Mouse (Mus musculus): ENCODE measurements at regions not wholly inside any gene's neighbourhood (a gene's known extent, or its start where the extent isn't known, plus 50 kb on each side); places are given as distances from the start of the nearest gene placed in this dataset.
A peak's percentile ranks its signal among the peaks of the same experiment; 100 is the strongest.

DNA sequence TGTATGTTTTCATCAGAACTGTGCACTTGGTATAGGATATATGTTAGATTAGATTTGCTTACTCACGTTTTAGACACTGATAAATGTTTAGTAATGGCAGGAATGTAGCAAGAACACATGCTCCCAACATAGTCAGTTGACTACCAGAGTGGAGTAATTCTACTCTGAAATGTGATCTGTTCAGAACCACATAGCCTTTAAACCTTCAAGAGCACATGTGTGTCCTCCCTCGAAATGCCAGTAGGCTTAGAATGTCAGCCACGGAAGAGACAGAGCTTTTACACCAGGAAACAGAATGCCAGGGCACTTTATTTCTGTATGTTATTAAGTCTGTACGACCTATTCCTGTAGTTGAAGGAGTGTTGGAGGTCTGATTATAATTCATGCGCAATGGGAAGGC is 51.3 kb upstream of the Cd28 start:
- ATAC-seq (replicated peaks; ENCODE audit: insufficient number of reproducible peaks, low FRiP score, low TSS enrichment, poor library complexity, severe bottlenecking): no peak

DNA sequence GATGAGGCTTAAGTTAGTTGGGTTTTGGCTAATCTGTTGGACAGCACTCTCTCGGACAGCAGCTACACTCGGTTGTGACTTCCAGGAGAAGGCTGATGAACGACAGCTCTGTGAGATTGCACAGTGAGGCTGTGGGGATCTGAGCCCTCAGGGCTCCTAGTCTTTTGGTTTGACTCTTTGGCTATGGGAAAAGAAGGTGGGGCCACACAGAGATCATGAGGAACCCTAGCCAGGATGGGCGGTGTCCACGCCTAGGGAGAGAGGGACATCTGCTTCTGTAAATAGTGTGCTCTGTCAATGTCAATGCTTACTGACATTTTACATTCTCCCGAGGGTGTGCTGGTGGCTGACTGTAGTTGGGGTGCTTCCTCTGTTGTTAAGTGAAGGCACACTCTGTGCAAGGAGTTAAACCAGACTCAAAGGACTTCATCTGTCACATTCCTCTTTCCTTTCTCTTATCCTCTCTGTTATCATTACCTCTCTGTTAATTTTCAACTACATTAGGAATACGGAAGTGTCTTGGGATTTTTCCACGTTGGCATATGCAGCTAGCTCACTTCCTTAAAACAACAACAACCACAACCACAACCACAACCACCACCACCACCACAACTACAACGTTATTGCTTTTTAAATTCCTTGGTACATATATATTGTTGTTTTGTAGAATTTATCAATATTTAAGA is 54.2 kb upstream of the Cd28 start:
- ATAC-seq (replicated peaks; ENCODE audit: insufficient number of reproducible peaks, low FRiP score, low TSS enrichment, poor library complexity, severe bottlenecking): peak; percentile 28

DNA sequence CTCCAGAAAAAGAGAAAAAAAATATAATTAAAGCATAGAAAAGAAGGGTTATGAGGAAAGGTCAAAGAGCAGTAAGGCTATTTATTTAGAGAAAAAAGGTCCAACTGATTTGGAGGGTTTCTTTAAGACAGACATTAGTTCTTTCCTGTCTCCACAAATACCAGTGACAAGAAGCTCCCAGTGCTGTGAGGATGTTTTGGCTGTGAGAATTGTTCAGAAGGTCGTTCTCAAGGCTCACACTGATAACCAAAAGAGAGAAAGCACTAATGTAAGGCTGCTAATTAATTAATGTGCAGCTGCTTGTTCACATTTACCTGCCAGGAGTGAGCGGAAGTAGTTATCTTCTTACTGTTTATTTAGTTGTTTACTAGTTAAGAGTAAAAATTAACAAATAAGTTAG is 54.7 kb upstream of the Cd28 start:
- no peak for ATAC-seq (replicated peaks; ENCODE audit: insufficient number of reproducible peaks, low FRiP score, low TSS enrichment, poor library complexity, severe bottlenecking)

DNA sequence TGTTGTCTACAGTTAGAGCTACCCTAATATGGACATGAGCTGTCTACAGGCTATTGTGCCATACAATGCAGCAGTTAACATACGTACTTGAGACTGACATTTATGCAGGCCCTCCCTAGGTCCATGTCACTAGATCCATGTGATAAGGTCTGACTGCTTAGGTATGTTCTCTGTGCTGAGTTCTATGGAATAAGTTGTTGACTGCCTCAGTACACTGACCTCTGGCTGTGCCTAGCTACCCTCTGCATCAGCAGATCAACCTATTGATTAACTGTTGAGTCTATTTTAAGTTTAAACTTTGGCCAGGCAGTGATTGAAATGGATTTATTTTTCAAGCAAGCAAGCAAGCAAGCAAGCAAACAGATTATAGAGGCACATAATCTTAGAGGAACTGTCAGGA is 57.0 kb upstream of the Cd28 start:
- ATAC-seq (replicated peaks; ENCODE audit: insufficient number of reproducible peaks, low FRiP score, low TSS enrichment, poor library complexity, severe bottlenecking): no peak

DNA sequence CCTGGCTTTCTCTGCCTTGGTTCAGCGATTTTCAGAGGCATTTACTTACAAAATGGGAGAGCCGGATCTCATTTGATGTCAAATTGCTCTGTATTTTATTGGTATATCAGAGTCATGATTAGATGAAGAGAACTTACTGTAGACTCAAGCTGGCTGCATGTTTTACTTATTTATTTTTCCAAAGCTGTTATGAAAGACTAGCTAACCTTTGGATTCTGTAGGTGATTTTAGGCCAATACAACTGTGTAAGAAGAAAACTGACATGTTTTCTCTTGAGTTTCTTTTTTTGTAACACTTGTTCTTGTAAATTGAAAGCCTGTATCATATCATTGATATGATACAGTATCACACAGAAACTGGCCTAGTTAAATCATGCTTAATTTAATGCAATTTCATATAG is 57.6 kb upstream of the Cd28 start:
- ATAC-seq (replicated peaks; ENCODE audit: insufficient number of reproducible peaks, low FRiP score, low TSS enrichment, poor library complexity, severe bottlenecking): no peak

DNA sequence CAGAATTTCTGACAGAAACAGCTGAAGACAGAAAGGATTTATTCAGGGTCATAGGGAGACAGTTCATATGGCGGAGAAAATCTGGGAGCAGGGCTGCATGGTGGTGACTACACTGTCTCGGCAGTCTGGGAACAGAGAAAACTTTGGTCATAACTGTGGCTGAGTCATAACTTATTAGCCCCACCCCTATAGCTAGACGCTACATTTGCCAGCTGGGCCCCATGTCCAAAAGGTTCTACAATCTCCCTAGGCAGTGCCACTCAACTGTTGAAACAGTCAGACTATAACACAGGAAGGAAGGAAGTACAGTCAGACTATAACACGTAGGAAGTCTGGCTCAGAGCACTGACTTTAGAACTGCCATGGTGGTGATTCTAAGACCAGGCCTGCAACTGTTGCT is 58.2 kb upstream of the Cd28 start:
- ATAC-seq (replicated peaks; ENCODE audit: insufficient number of reproducible peaks, low FRiP score, low TSS enrichment, poor library complexity, severe bottlenecking): peak; percentile 44; the same call in 1 of the 2 replicates

DNA sequence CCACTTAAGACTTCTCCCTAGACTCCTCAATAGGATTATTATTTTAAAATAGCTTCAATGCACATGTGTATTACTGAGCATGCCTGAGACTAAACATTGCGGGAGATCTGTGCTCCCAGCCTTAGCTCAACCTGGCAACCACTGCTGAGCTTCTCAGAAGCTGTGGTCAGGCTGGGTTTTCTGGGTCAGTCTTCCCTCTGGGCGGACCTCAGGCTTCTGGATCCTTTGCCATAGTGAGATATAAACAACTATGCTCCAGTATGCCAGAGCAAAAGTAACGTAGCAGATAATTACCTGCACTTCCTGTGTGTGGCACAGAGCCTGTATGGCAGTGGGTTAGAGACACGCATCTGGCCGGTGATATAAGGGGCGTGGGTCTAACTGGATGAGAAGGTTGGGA is 59.1 kb upstream of the Cd28 start:
- ATAC-seq (replicated peaks; ENCODE audit: insufficient number of reproducible peaks, low FRiP score, low TSS enrichment, poor library complexity, severe bottlenecking): no peak

DNA sequence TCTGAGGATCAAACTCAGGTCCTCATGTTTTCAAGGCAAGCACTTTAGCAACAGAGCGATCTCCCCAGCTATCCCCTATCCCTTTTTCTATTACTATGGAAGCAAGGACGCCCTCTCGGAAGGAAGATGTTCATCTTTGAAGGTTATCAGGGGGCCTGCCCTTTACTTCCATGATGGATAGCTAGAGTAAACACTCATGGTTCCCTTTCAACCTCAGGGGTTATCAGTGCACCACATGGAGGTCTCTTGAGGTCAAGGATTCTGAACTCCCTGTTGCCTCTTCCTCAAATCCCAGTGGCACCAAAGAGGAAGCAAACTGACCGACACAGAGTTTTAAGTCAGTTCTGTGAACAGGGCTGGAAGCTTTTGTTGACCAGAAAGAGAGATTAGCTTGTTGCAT is 59.6 kb upstream of the Cd28 start:
- ATAC-seq (replicated peaks; ENCODE audit: insufficient number of reproducible peaks, low FRiP score, low TSS enrichment, poor library complexity, severe bottlenecking): no peak

DNA sequence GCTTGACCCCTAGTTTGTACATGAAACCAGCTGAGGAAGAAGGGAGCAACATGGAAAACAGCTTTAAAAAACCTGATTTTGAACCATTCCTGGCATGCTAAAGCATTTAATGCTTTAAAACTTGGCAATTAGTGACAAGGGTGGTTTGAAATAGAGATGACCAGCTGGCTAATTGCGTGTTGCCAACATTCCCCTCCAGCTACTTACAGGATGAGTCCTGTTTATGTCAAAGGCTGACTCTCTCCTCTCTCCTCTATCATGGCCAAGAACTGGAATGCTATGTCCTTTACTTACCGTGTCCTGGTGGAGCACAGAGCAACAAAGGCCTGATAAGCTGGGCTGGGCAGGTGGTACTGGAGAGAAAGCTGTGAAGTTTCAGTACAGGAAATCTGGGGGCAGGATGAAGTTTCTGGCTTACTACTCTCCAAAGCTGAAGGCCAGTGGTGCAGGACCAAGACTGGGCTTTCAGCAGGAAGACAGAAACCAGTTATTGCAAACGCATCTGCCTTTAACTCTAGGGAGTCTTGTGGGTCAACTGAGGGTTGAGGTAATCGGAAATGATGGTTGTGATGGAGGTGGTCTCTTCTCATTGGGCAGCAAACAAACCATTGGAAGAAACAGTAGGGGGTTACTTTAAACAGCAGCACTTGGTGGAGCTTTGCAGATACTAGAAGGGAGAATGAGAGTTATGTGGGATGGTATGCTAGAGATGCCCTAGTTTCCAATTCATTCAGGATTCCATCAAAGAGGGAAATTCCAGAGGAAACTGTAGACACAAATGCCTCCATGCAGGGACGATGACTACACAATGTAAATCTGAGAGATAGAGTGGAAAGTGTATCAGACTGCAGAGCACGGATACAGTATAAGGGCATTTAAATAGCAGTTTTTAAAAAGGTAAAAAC is 60.7 kb upstream of the Cd28 start:
- ATAC-seq (replicated peaks; ENCODE audit: insufficient number of reproducible peaks, low FRiP score, low TSS enrichment, poor library complexity, severe bottlenecking): no peak

DNA sequence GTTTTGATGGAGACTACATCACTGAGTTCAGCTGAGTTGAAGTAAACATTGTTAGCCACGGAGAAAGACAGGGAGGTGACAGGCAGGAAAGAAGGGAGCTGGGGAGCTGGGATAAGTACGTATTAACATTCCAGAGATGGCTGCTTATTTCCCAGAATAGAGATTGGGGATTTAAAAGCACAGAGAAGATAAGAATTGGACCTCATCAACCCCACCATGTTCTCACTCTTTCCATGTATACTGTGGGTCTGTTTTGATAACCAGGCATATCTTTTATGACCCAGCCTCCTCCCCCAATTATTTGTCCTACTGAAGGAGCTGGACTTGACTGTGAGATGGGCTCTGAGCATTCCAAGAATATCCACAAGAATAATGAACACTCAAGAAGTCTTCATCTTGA is 61.4 kb upstream of the Cd28 start:
- no peak for ATAC-seq (replicated peaks; ENCODE audit: insufficient number of reproducible peaks, low FRiP score, low TSS enrichment, poor library complexity, severe bottlenecking)

DNA sequence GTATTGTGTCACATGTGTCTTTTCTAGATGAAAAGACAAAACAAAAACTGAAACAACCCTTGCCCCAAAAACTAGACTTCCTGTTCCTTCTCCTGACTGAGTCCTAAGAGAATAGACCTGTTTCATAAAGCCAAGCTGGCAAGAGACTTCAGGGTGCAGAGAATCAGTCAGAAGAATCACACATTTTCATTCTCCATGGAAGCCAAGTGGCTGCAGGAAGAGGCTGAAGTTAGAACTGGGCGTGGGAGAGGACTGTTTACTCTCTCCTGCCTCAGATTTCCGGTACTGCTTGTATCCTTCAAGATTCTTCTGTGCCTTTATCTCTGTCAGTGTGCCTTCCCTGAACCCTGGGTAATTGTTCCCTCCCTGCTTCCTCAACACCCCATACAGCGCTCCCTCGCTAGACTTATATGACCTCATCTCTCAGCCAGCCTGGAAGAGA is 64.0 kb upstream of the Cd28 start:
- ATAC-seq (replicated peaks; ENCODE audit: insufficient number of reproducible peaks, low FRiP score, low TSS enrichment, poor library complexity, severe bottlenecking): no peak

DNA sequence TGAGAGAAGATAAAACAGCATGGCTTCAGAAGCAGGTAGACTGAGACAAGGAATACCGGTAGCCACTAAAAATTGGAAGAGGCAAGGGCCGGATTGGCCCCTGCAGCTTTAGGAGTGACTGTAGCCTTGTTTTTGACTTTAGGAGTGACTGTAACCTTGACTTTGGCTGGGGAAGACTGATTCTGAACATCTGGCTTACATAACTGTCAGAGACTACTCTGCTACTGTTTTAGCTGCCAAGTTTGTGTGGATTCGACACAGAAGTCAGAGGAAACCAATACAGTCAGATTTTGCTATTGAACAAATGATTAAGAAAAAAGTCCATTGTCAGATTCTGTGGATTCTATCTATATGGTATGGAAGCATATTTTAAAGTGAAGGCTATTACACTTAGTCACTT is 66.4 kb upstream of the Cd28 start:
- no peak for ATAC-seq (replicated peaks; ENCODE audit: insufficient number of reproducible peaks, low FRiP score, low TSS enrichment, poor library complexity, severe bottlenecking)

DNA sequence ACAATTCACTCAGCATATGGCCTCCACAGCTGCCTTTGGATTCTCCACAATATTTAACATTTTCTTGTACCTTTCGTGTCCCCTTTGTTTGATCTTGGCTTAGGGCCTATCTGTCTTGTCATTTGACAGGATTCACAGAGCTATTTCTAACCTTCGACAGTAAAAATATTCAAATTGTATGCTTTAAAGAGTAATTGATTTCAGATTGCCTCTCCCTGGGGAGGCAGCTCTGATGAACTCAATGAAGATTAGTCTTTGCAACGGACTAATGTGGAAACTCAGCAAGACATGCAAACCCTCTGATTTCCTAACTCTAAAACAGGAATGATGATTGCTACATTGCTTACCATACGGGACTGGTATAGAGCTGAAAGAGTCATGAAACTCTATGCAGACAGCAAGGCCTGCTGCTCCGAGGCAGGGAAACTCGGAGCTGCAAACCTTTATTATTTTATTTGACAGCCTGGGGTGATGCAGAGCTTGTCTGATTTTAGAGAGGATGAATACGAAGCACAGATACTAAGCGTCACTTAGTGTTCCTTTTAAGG is 67.2 kb upstream of the Cd28 start:
- ATAC-seq (replicated peaks; ENCODE audit: insufficient number of reproducible peaks, low FRiP score, low TSS enrichment, poor library complexity, severe bottlenecking): no peak

DNA sequence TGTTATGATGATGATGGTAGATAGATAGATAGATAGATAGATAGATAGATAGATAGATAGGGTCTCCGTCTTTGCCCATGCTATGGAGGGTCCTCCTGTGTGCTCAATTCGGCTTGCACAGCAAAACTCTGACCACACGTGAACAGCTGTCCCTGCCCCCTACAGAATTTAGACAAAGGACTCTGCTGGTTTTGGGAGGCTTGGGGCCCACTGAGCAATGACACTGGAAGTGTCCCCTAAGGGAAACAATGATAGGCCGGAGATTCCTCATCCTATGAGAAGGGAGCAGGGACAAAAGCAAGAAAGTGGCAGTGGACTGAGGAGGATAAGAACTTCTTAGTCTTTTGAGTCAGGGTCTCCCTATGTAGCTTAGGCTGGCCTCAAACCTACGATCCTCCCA is 69.8 kb upstream of the Cd28 start:
- no peak for ATAC-seq (replicated peaks; ENCODE audit: insufficient number of reproducible peaks, low FRiP score, low TSS enrichment, poor library complexity, severe bottlenecking)

DNA sequence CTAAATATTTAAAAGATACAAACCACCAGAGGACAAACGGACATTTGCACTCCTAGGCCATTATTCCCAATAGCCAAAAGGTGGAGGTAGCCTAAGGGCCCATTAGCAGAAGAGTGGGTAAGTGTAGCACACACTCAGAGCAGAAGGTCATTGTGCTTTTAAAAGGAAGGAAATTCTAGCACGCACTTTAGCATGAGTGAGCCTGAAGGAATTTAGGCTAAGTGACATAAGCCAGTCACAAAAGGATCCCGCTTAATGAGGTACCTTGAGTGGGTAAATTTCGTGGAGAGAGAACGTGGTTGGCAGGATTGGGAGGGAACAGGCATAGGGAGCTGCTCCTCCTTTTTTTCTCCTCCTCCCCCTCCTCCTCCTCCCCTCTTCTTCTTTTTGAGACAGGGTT is 70.4 kb upstream of the Cd28 start:
- ATAC-seq (replicated peaks; ENCODE audit: insufficient number of reproducible peaks, low FRiP score, low TSS enrichment, poor library complexity, severe bottlenecking): no peak

DNA sequence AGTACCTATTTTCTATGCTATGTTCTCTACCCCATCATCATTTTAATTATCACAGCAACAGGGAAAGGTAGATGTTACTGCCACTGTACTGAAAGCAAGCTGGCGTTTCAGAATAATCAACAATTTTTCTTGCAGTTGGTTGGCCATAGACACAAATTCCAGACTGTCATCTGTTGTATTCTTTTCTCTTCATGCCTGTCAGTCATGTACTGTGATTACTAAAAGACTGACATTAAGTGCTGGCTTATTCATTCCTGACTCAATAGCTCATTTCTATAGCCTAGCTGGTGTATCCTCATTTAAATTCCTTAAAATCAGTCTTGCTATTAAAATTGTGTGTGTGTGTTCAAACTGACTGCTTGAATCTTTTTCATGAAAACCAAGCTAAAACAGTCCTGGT is 71.4 kb upstream of the Cd28 start:
- no peak for ATAC-seq (replicated peaks; ENCODE audit: insufficient number of reproducible peaks, low FRiP score, low TSS enrichment, poor library complexity, severe bottlenecking)

DNA sequence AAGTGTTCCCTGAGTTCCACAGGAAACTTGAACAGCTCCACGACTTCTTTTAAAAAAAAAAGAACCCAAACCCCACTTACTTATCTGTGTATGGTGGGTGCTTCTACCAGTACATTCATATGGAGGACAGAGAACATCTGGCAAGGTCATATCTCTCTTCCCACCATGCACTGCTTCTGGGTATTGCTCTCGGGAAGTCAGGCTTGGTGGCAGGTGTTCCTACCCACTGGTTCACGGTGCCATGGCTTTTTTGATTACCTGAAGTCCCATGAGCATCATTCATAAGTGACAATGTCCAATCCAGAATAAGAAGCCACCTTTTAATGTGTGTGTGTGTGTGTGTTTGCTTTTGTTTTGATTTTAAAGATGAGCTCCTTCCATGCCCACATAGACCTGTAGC is 73.8 kb upstream of the Cd28 start:
- ATAC-seq (replicated peaks; ENCODE audit: insufficient number of reproducible peaks, low FRiP score, low TSS enrichment, poor library complexity, severe bottlenecking): no peak

DNA sequence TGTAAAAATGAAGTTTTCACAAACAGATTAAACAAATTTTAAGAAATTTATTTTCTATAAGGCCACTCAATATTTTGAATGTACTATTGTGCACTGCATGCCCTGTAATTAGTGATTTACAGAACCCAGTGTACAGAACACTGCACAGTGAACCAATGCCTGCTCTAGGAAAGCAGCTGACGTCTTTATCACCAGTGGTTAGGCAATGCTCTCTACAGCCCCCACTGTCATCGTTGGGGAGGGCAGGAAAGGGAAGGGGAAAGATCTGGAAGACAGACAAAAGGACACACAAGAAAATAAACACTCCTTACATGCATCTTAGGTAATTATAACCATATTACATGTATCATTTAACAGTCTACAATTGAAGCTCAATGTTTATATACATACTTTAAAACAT is 74.4 kb upstream of the Cd28 start:
- ATAC-seq (replicated peaks; ENCODE audit: insufficient number of reproducible peaks, low FRiP score, low TSS enrichment, poor library complexity, severe bottlenecking): no peak

DNA sequence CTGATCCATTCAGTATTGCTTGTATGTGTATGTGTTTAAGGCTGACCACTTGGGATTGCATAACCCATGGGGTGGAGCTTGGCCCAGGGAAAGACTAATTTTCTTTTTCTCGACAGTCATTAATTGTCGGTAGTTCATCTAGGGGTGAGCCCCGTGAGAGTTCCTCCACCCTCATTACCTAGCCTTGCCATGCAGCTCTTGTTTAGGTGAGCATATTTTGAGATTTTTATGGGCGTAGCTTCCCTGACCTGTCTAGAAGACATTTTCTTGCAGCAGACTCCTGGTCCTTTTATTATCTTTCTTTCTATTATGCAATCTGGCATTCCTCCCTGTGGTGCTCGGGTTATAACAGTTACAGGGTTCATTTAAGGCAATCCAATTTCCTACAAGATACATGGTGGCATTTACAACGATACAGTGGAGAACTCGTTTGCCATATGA is 74.4 kb upstream of the Raph1 start:
- no peak for ATAC-seq (replicated peaks; ENCODE audit: insufficient number of reproducible peaks, low FRiP score, low TSS enrichment, poor library complexity, severe bottlenecking)

DNA sequence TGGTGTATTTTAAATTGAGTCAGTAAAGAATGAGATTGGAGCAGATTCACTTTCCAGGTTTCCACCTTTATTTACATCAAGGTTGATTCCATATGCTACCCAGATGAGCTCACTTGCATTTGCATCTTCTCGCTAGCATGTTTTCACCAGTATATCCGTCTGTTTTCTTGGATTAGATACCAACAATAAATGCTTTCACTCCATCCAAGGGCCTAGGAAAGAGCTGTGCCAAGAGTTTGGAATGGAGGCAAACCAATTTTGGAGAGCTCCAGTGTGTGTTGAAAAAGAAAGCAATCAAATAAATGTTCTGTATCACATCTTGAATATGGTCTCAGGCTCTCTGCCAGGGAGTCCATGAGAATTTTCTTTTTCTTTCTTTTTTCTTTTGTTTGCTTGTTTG is 72.6 kb upstream of the Raph1 start:
- ATAC-seq (replicated peaks; ENCODE audit: insufficient number of reproducible peaks, low FRiP score, low TSS enrichment, poor library complexity, severe bottlenecking): no peak
